Mouse (Mus musculus): ENCODE results near the gene Klhl42. TPM values are rescaled to one million over a fixed set of nuclear protein-coding genes. Genes with fewer than 3 reads are reported as not detected.

Klhl42 gene
- polyA plus RNA-seq (2014; fragmentation: Illumina TruSeq; extraction: RNeasy Lipid Tissue Mini Kit (QIAGEN cat#74804); ENCODE audit: low replicate concordance): 6.9 TPM

GRCm38 (mm10) chr6:147091136-147092120 lies at the start of gene Klhl42:
TSS of gene Klhl42 (plus strand) at chr6:147091379.

GRCm38 (mm10) chr6:147042291-147043290 lies 48.6 kb upstream of the Klhl42 start, which contains the start of gene Mrps35:
TSS of gene Mrps35 (plus strand) at chr6:147042764.

GRCm38 (mm10) chr6:147086594-147087225 lies 4.5 kb upstream of the Klhl42 start, which contains the start of gene Mansc4:
TSS of gene Mansc4 (minus strand) at chr6:147087032.

Other genes with a start within 250 kb of the Klhl42 start
- not detected for gene Smco2, start 241.3 kb upstream of the Klhl42 start, polyA plus RNA-seq (2014; fragmentation: Illumina TruSeq; extraction: RNeasy Lipid Tissue Mini Kit (QIAGEN cat#74804); ENCODE audit: low replicate concordance)
- 19.3 TPM for gene Ppfibp1, start 202.9 kb upstream of the Klhl42 start, polyA plus RNA-seq (2014; fragmentation: Illumina TruSeq; extraction: RNeasy Lipid Tissue Mini Kit (QIAGEN cat#74804); ENCODE audit: low replicate concordance)
- gene 1700034J05Rik, start 137.0 kb upstream of the Klhl42 start, polyA plus RNA-seq (2014; fragmentation: Illumina TruSeq; extraction: RNeasy Lipid Tissue Mini Kit (QIAGEN cat#74804); ENCODE audit: low replicate concordance): not detected
- gene Rep15, start 58.8 kb upstream of the Klhl42 start, polyA plus RNA-seq (2014; fragmentation: Illumina TruSeq; extraction: RNeasy Lipid Tissue Mini Kit (QIAGEN cat#74804); ENCODE audit: low replicate concordance): 25.4 TPM
- 21.4 TPM for gene Mrps35, start 48.6 kb upstream of the Klhl42 start, polyA plus RNA-seq (2014; fragmentation: Illumina TruSeq; extraction: RNeasy Lipid Tissue Mini Kit (QIAGEN cat#74804); ENCODE audit: low replicate concordance)
- gene Mansc4, start 4.3 kb upstream of the Klhl42 start, polyA plus RNA-seq (2014; fragmentation: Illumina TruSeq; extraction: RNeasy Lipid Tissue Mini Kit (QIAGEN cat#74804); ENCODE audit: low replicate concordance): not detected
- gene Pthlh, start 172.8 kb downstream of the Klhl42 start, polyA plus RNA-seq (2014; fragmentation: Illumina TruSeq; extraction: RNeasy Lipid Tissue Mini Kit (QIAGEN cat#74804); ENCODE audit: low replicate concordance): 0.37 TPM

Data from small intestine, adult 10 weeks (tissue).